Mouse (Mus musculus) liver, adult 2 months (tissue): ENCODE results near the gene Kcnq5. TPM values are rescaled to one million over a fixed set of nuclear protein-coding genes. Genes with fewer than 3 reads are reported as not detected.
"Not testable (repeated sequence)": the region's sequence is repeated elsewhere in the genome, so short reads cannot be mapped to it uniquely, and the experiment has no call there.

ENCODE experiments used
- DNase-seq: peaks from one replicate; pipeline ENCODE4 v3.0.0-alpha.2; 2011; ENCODE audit warnings: low read depth, low spot score; ENCODE audit errors: extremely low read depth
- H3K27ac ChIP-seq: fragments of 200-500 bp; replicated peaks from 2 replicates; pipeline ENCODE4 v1.5.1; 2012; ENCODE audit warnings: low read depth, mild to moderate bottlenecking, control low read depth, inconsistent platforms, low read length; ENCODE audit not compliant: insufficient read depth
- H3K27me3 ChIP-seq: fragments of 200-500 bp; 2 replicates; pipeline ENCODE4 v1.6.1; 2012; ENCODE audit warnings: mild to moderate bottlenecking, moderate library complexity, low read length, inconsistent platforms; ENCODE audit not compliant: control insufficient read depth, insufficient read depth
- H3K36me3 ChIP-seq: fragments of 200-500 bp; 2 replicates; pipeline ENCODE4 v1.6.1; 2012; ENCODE audit warnings: low read length, inconsistent platforms; ENCODE audit not compliant: control insufficient read depth, insufficient read depth
- H3K4me1 ChIP-seq: fragments of 200-500 bp; 2 replicates; pipeline ENCODE4 v1.6.1; 2011; ENCODE audit warnings: low read length; ENCODE audit not compliant: control insufficient read depth, insufficient read depth
- H3K4me3 ChIP-seq: fragments of 200-500 bp; 2 replicates; pipeline ENCODE4 v1.5.1; 2011; ENCODE audit warnings: low read depth, mild to moderate bottlenecking, control low read depth, low read length, moderate library complexity; ENCODE audit not compliant: insufficient read depth
- H3K79me2 ChIP-seq: fragments of 200-500 bp; 2 replicates; pipeline ENCODE4 v1.6.1; 2012; ENCODE audit warnings: inconsistent platforms, mild to moderate bottlenecking, low read length, moderate library complexity; ENCODE audit not compliant: control insufficient read depth, insufficient read depth
- H3K9ac ChIP-seq: fragments of 200-500 bp; 2 replicates; pipeline ENCODE4 v1.6.1; 2012; ENCODE audit warnings: low read depth, mild to moderate bottlenecking, control low read depth, inconsistent platforms, low read length
- CTCF ChIP-seq: fragments of 200-500 bp; IDR thresholded peaks from 2 replicates; pipeline ENCODE4 v1.5.1; 2011; ENCODE audit warnings: low read depth, low read length, control low read depth
- POLR2A ChIP-seq: fragments of 200-500 bp; IDR thresholded peaks from 2 replicates; pipeline ENCODE4 v1.6.1; 2011; ENCODE audit warnings: low read length, control low read depth; ENCODE audit not compliant: insufficient read depth; ENCODE audit errors: extremely low read depth
- WGBS: fragments of 180-500 bp; shearing (Covaris S2); methylation state at CpG from one replicate; pipeline ENCODE4 v1.1.7; 2018; 5-methylcytosine and 5-hydroxymethylcytosine counted together
- polyA plus RNA-seq: library from polyadenylated mRNA; depleted of rRNA; stranded (reverse); fragments of >200 nt; gene quantifications from 2 replicates; pipeline ENCODE4 v1.2.3, GENCODE M21; 2012
- total RNA-seq: library from RNA; depleted of rRNA; stranded (reverse); fragments of >200 nt; gene quantifications from 2 replicates; pipeline ENCODE4 v1.2.3, GENCODE M21; 2014

The Kcnq5 gene
- total and polyA plus RNA-seq, 2 experiments, result 0.09 TPM

GRCm38 (mm10) chr1:21780746-21781145 is 181.0 kb downstream of the Kcnq5 start:
- WGBS, result 66% methylated on average over 5 of the region's 5 CpGs
- Histone ChIP-seq H3K4me3 (no peak overlapping the region), H3K79me2 (no peaks in the 10 kb centered on the region), H3K9ac (no peak overlapping the region), H3K27ac (no peak overlapping the region), H3K27me3 (no peaks in the 10 kb centered on the region), H3K4me1 (no peaks in the 10 kb centered on the region), H3K36me3 (no peaks in the 10 kb centered on the region)
- TF ChIP-seq POLR2A (no peak), CTCF (no peak)
- no peak for DNase-seq

DNA sequence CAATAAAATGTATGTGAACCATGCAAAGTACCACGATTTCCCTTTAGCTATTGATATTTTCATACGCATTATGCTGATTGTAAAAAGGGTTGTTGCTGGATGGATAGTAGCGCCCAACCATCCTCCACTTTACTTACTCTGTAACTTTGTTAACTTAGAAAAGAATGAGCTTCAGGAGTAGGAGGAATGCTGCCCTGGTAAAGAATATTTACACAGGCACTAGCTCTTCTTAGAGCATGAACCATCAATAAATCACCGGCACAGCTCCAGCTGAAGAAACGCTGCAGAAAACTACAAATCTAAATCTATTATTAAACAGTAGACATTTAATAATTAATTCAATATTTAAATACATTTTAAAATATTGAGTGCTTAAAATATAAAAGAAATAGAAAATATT is 184.2 kb downstream of the Kcnq5 start:
- Histone ChIP-seq H3K9ac (no peak overlapping the region), H3K4me1 (no peaks in the 10 kb centered on the region), H3K36me3 (no peaks in the 10 kb centered on the region), H3K4me3 (no peak overlapping the region), H3K27ac (no peak overlapping the region), H3K79me2 (no peaks in the 10 kb centered on the region), H3K27me3 (no peaks in the 10 kb centered on the region)
- TF ChIP-seq POLR2A (no peak), CTCF (no peak)
- WGBS, result 78% methylated on average over 5 of the region's 5 CpGs
- DNase-seq, result no peak

- H3K27me3 ChIP-seq, result no peaks in the 10 kb centered on the region
- no peaks in the 10 kb centered on the region for H3K36me3 ChIP-seq
- no peak overlapping the region for H3K27ac ChIP-seq
- TF ChIP-seq CTCF, result no peak
- no peak for TF ChIP-seq POLR2A
- DNase-seq, result no peak
- no peaks in the 10 kb centered on the region for H3K4me1 ChIP-seq
- no peak overlapping the region for H3K4me3 ChIP-seq
- H3K9ac ChIP-seq, result no peak overlapping the region
- 79% methylated on average over 5 of the region's 5 CpGs for whole genome bisulfite sequencing
- no peaks in the 10 kb centered on the region for H3K79me2 ChIP-seq
Measured at GRCm38 (mm10) chr1:21773931-21774330, 187.8 kb downstream of the Kcnq5 start.

DNA sequence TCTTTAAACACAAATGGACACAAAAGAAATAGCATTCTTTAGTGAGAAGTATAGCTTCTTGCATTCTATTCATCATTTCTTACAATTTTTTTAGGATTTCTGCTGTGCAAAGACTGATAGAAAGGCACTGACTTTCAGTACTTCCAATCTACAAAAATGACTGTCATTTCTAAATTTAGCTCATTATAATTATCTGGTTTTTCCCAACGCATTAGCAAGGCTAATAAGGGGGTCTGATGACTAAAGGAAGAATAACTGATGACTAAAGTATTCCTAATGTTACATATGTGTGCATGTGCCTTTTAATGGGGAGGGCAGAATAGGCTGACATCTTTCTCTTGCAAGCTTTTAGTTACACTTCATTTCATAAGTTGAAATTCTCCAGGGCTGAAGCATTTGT is 191.2 kb downstream of the Kcnq5 start:
- DNase-seq, result no peak
- no peaks in the 10 kb centered on the region for H3K27me3 ChIP-seq
- no peak overlapping the region for H3K27ac ChIP-seq
- H3K79me2 ChIP-seq, result no peaks in the 10 kb centered on the region
- WGBS, result 51% methylated on average over 1 of the region's 1 CpGs
- H3K9ac ChIP-seq, result no peak overlapping the region
- H3K4me1 ChIP-seq, result no peaks in the 10 kb centered on the region
- H3K4me3 ChIP-seq, result no peak overlapping the region
- no peaks in the 10 kb centered on the region for H3K36me3 ChIP-seq
- TF ChIP-seq POLR2A (no peak), CTCF (no peak)

DNA sequence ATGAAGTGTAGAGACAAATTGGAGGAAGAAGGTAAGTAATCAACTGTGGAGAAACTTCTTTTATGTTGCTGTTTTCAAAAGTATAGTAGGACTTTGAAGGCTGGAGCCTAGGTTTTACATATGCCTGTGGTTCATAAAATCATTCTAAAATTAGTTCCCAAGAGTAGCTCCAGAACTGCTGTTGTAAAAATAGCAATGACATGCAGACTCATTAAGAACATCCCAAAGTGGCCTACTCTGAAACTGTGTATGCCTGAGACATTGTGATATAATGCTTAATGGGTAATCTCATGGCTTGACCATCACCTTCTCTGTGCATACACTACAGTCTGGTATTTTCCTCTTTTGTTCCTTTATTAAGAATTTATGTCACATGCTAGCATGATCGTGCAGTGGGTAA is 212.4 kb downstream of the Kcnq5 start:
- DNase-seq, result no peak
- no peaks in the 10 kb centered on the region for H3K27me3 ChIP-seq
- no peak overlapping the region for H3K27ac ChIP-seq
- no peak overlapping the region for H3K4me3 ChIP-seq
- WGBS, result 76% methylated on average over 1 of the region's 1 CpGs
- TF ChIP-seq POLR2A (no peak), CTCF (no peak)
- H3K4me1 ChIP-seq, result no peaks in the 10 kb centered on the region
- H3K9ac ChIP-seq, result no peak overlapping the region
- H3K79me2 ChIP-seq, result no peaks in the 10 kb centered on the region
- H3K36me3 ChIP-seq, result no peaks in the 10 kb centered on the region

DNA sequence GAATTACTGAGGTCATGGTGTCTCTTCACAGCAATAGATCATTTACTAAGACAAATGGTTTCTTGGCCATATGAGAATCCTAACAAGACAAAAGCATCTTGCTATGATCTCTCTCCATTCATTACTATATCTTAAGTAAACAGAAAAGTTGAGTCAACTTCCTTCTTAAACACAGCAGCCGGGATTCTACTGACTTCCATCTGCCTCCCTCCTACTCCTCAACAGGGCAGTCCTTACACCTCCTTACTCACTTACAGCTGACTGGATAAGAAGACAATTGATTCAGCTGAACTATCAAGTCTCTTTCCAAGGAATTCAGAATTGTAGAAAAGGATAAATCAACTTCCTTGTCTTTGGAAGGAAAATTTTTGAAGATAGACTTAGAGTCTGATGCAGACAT is 232.6 kb downstream of the Kcnq5 start:
- Histone ChIP-seq H3K27me3 (no peaks in the 10 kb centered on the region), H3K36me3 (no peaks in the 10 kb centered on the region), H3K9ac (no peak overlapping the region), H3K27ac (no peak overlapping the region), H3K4me1 (no peaks in the 10 kb centered on the region), H3K4me3 (no peak overlapping the region), H3K79me2 (no peaks in the 10 kb centered on the region)
- no peak for DNase-seq
- TF ChIP-seq POLR2A, result no peak
- no peak for TF ChIP-seq CTCF
- WGBS, result 51% methylated on average over 1 of the region's 1 CpGs

DNA sequence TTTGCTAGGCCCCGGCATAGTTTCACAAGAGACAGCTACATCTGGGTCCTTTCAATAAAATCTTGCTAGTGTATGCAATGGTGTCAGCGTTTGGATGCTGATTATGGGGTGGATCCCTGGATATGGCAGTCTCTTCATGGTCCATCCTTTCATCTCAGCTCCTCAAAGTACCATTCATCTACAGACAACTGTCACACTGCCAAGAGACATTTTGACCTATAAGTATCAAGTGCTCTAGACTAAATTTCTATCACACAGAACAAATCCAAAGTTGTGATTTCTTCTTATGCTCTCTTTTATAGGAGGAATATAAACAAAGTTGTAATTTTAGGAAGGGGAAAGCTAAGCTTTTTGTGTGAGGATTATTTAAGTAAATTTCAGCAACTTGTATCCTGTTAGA is 238.5 kb downstream of the Kcnq5 start:
- not testable (repeated sequence) for H3K79me2 ChIP-seq, DNase-seq, H3K4me3 ChIP-seq, H3K9ac ChIP-seq, H3K4me1 ChIP-seq, H3K27ac ChIP-seq, H3K27me3 ChIP-seq, H3K36me3 ChIP-seq
- WGBS, result 100% methylated on average over 2 of the region's 2 CpGs
